Mouse (Mus musculus): Measurements from ENCODE around the gene Nat8f2.

The Nat8f2 gene

DNA sequence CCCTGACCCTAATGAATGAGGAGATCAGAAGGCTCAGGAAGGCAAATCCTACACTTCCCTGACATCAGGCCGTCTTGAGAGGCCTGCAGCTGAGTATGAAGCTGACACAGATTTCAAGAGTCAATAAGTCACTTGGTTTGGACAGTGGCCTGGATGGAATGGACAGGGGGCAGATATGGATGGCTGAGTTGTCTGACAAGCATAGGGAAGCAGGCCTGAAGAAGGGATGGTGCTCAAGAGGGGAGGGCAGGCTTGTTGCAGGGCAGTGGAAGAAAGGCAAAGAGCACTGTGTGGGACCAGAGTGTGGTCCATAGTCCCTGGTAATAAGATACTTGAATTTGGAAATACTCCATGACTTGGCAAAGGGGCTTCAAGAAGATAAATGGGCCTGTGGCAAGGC, 39.5 kb downstream of the Nat8f2 start:
- in situ Hi-C loops (cut with MseI, MboI) = loop anchor here in 1 of 2 experiments (5.0 kb wide), 1 partner anchor 178 kb away; no protein-coding TSS in a partner anchor

DNA sequence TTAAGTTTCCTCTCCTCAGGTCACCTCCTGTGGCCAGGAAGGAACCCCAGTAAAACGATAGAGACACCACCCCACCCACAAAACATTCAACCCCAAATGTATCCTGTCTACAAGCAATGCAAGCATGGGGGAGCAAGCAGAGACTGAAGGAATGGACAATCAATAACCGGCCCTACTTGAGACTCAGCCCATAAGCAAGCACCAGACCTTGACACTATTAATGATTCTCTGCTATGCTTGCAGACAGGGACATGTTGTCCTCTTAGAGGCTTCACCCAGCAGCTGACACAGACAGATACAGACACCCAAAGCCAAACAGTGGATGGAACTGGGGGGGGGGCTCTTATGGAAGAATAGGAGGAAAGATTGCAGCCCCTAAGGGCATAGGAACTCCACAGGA, 43.1 kb downstream of the Nat8f2 start:
- in situ Hi-C loops (cut with MseI, MboI) = loop anchor here in 1 of 2 experiments (5.0 kb wide), 1 partner anchor 181 kb away; no protein-coding TSS in a partner anchor

DNA sequence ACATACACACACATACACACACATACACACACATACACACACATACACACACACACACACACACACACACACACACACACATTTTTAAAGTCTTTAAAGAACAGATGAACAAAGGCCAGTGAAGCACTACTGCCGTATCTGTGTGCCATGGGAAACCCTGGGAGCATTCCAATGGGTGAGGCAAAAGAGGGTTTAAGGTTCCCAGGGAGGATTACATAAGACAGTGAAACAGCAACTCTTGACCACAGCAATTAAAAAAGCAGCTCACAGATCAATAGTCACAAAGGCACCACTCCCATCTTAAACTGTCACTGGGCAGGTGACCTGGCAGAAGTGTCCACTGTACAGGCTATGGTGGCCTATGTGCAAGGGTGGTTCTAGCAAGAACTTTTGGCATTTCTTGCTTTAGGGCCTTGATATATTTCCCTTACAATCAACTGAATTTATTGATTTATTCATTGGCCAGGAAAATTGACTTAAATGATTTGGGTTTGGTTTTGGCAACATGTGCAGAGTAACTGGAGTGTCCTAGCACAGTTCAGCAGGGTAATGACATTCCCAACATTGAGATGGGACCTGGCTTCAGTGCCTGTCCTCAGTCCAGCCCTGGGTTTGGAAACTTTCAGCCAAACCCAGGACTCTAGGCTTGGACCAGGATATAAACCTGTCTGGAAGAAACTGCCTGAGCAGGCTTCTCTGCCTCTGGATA, 45.4 kb downstream of the Nat8f2 start:
- in situ Hi-C loops (cut with MseI, MboI) = loop anchor here in 1 of 2 experiments (5.0 kb wide), 1 partner anchor 76 kb away; no protein-coding TSS in a partner anchor

DNA sequence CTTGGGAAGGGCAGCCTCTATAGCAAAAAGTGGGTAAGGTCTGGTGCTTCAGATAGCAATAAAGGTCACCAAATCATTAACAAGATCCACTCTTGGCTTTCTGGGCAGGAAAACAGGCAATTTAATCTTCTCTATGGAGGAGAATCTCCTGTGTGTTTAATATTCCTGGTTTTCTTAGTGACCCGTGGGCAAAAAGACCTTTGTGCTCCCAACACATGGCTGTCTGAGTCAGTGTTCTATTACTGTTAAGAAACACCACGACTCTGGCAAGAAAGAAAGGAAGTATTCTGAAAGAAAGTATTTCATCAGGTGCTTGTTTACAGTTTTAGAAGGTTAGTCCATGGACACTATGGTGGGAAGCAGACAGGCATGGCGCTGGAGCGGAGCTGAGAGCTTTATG, 46.7 kb downstream of the Nat8f2 start:
- in situ Hi-C loops (cut with MseI, MboI) = loop anchor here in 1 of 2 experiments (5.0 kb wide), 1 partner anchor 75 kb away; no protein-coding TSS in a partner anchor

DNA sequence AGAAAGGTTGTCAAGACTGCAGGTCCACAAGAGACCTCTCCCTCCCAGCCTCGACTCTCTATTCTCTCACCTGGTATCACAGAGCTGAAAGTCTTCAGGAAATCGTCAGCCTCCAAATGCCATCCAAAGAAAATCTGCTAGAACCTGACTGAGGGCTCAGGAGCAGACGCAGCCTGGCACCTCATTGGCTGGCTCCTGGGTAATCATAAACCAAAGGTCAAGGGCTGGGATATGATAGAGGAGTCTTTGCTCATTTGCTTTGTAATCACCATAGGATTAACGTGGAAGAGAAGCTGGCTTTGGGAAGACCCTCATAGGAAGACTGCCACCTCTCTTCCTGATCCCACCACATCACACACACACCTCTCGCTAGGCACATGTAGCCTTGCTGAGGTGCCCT, 48.1 kb downstream of the Nat8f2 start, which contains the start of the genes Nat8f6 and Nat8f5:
Gene Nat8f6 (minus strand): TSS at position 118 of the 400 bp plus-strand sequence.
Gene Nat8f5 (minus strand): TSS at position 136 of the 400 bp plus-strand sequence.
- in situ Hi-C loops (cut with MseI, MboI) = loop anchor here in 1 of 2 experiments (5.0 kb wide), 1 partner anchor 74 kb away; no protein-coding TSS in a partner anchor

DNA sequence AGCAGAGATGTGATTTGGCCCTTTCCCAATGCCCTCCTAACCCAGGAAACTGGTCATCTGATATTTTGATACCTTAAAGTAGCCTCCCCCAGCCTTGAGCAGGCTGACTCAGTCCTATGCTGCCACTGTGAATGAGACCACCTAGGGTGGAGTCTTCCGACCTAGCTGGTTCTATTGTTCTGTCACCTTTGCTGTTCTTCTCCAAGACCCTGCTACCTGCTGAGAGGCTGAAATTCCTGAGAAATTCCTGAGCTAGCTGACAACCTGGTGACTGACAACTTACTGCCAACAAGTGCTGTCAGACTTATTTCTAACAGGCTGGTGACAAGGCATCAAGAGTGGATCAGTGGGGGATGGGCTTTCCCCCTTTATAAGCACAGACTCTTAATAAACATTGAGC, 50.6 kb downstream of the Nat8f2 start:
- in situ Hi-C loops (cut with MseI, MboI) = no loop called here

Measured in mouse trophoblast stem cell (cell line).